Comparison of ENCODE assay signal across 8 mouse cellular contexts in genomic region chr9:9051184-9051583, GRCm38 (mm10).
A peak's percentile ranks its signal among the peaks of the same experiment; 100 is the strongest.
DNase-seq lines count a peak whose midpoint lies in the region; ATAC-seq lines count a peak whose summit lies in the region.

No protein-coding gene starts in this region.

- H3K4me1 ChIP-seq in limb, embryonic 13.5 days, result peaks cover 7% of the 10 kb centered on the region; the same call in 1 of the 2 replicates

- 43% methylated on average over 5 of the region's 5 CpGs for WGBS in limb, embryonic 13.5 days

- no peak for DNase-seq in frontal cortex, postnatal 14 days (ENCODE audit: low spot score in 2 of 2)
- peak; percentile 79 for DNase-seq in 3T3-L1 (ENCODE audit: low read depth, low spot score)
- peak; percentile 18 for DNase-seq in brain, embryonic 18.5 days (ENCODE audit: low read depth, low spot score)
- peak; percentile 7 to 30 for DNase-seq in heart, postnatal 36 days
- peak; percentile 40 to 56 for DNase-seq in right cerebral cortex, postnatal 10 days (ENCODE audit: low spot score in 2 of 2)
- DNase-seq in gastrocnemius, postnatal 36 days, result no peak

- no peaks in the 10 kb centered on the region for H3K9me3 ChIP-seq in limb, embryonic 13.5 days

- no peak overlapping the region for H3K9ac ChIP-seq in limb, embryonic 13.5 days

- ATAC-seq in frontal cortex, adult (ENCODE audit: low TSS enrichment), result peak; percentile 72
- ATAC-seq in limb, embryonic 13.5 days (ENCODE audit: low FRiP score, low read depth), result peak; percentile 66; the same call in 1 of the 2 replicates

- no peak overlapping the region for H3K4me2 ChIP-seq in limb, embryonic 13.5 days (replicated peaks)

- intact Hi-C loops in heart, postnatal 36 days (cut with DNase I), result loop anchor here (1.0 to 5.0 kb wide), 2 partner anchors 186 to 324 kb away; partner anchors contain the start of gene Arhgap42
- intact Hi-C loops in gastrocnemius, postnatal 36 days (cut with DNase I), result no loop called here

- H3K36me3 ChIP-seq in limb, embryonic 13.5 days, result peaks cover 8% of the 10 kb centered on the region

- no peak overlapping the region for H3K4me3 ChIP-seq in limb, embryonic 13.5 days

- no peak overlapping the region for H3K27ac ChIP-seq in limb, embryonic 13.5 days

- no peaks in the 10 kb centered on the region for H3K27me3 ChIP-seq in limb, embryonic 13.5 days

Comparison
In these comparisons a context has a peak if more than half of its experiments do, and no peak if none do; other contexts are left out.
1. DNase-seq: peak in 3T3-L1 (single experiment), brain, embryonic 18.5 days (single experiment), heart, postnatal 36 days (2 of 2) and right cerebral cortex, postnatal 10 days (2 of 2); none in frontal cortex, postnatal 14 days (0 of 2) and gastrocnemius, postnatal 36 days (0 of 2).